Mouse (Mus musculus): Measurements from ENCODE around the gene Rps27l.
"Not testable (repeated sequence)": the region's sequence is repeated elsewhere in the genome, so short reads cannot be mapped to it uniquely, and the experiment has no call there.

The Rps27l gene

GRCm38 (mm10) chr9:66945647-66946641, at the start of gene Rps27l:
Gene Rps27l (plus strand): TSS chr9:66946086.
- peak; percentile 94 for DNase-seq

- no peak for DNase-seq
Measured at GRCm38 (mm10) chr9:66896951-66897350, 48.9 kb upstream of the Rps27l start.

DNA sequence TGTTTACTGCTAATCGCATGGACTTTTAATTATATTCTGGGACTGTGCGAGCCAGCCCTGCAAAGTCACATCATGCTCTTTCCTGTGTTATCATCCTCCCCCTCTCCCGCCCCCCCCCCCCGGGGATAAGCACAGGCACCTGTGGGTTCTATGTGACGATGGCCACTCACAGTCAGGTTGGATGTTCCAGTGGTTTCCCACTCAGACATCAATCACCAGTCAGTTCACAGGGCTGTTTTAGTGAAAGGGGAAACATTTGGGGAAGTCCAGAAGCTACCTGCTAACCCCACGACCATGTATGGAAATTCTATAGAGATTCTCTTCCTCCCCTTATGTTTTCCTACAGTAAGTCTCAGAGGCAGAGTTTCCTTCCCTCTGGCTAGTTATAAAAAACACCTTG, 48.0 kb upstream of the Rps27l start:
- no peak for DNase-seq

DNA sequence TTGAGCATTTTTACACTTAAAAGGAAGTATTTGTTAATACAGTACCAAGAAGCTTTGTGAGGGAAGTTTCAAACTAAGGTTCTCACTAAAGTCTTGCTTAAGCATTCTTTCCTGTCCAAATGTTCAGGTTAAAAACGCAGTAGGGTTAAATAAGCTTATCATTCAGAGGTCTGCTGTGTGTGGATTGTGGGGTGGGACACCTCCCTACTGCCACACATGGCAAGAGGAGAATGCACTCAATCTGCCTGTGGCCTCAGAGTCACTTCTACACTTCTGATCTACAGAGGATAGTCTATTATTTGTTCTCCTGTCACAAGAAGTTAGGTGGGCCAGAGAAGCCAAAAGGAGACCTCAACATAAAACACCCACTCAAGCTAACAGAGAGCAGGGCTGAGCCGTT, 46.8 kb upstream of the Rps27l start:
- DNase-seq, result no peak

- DNase-seq, result no peak
Measured at GRCm38 (mm10) chr9:66899526-66899925, 46.4 kb upstream of the Rps27l start.

DNA sequence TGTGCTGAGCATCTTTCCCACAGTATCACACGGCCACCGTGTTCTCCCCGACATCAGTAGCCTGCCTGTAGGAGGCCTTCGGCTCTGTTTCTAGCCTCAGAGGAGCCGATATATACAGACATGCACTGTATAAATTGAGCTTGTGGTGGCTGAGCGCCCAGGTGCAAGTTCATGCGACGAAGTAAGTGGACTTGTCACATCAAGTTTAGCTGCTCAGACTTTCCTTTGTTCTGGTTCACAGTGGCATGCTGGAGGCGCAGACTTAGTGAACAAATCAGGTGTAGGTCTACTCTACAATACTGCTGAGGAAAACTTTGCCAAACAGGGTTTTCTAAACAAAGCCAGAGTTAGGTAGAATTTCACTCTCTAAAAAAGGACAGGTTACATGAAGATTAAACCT, 39.9 kb upstream of the Rps27l start:
- DNase-seq, result no peak

- no peak for DNase-seq
Measured at GRCm38 (mm10) chr9:66907126-66907525, 38.8 kb upstream of the Rps27l start.

DNA sequence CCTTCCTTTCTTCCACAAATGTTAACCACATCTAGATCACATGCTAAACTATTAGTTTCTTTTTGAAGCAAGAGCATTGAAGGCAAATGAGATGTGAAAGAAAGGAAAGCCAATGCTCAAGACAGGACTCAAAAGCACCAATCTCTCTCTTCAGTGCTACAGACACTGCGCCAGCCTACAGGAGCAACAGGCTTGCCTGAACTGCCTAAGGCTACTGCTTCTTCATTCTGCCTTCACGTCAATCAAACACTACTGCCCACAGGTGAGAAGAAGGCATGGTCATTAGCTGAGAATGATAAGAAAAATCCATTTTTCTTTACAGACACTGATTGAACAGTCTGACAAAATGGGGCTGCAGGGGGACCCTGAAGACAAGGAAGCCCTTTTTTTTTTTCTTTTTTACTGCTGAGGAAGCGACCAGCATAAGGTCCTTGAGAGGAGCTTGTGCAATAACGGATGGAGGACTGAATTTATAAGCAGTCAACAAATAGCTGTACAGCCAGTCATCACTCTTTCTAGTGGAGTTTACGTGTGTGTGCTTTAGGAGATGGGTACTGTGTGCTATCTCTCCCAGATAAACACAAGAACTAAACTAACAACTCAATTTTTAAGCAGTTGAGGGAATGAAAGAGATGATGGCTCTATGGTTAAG, 38.0 kb upstream of the Rps27l start:
- no peak for DNase-seq

DNA sequence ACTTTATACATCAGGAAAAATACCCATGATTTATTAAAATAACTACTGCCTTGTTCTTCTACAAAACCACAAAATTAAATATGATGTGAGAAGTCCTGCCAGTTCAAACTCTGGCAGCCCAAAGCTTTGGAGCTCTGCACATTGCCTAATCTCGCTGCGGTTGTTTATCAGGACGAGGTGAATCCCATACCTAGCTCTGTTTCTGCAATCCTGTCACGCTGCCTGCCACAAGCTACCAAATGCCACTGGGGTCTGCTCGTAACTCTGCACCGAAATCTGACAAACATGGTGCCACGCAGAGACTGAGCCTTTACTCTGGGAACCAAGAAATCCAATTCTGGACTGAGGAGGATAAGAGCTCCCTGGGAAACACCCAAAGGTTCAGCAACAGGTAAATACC, 36.0 kb upstream of the Rps27l start:
- no peak for DNase-seq

- no peak for DNase-seq
Measured at GRCm38 (mm10) chr9:66910677-66911076, 35.2 kb upstream of the Rps27l start.

DNA sequence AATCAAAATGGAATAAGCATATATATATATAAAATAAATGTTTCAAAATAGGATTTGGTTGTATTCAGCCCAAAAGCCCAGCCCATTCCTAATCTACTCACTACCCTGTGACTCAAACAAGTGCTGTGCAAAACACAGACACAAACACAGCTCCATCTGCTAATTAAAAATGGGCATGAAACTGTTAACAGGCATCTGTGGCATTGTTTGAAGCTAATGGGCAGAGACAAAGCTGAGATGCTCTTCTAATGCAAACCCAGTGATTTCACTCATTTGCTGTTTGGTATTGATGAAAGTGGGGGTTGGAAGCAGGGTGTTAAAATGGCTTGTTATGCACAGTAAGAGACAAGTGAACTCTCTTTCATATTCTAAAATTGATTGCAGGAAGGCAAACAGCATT, 33.6 kb upstream of the Rps27l start:
- no peak for DNase-seq

- DNase-seq, result not testable (repeated sequence)
Measured at GRCm38 (mm10) chr9:66913254-66913934, 32.5 kb upstream of the Rps27l start.

GRCm38 (mm10) chr9:66914540-66914939, 31.3 kb upstream of the Rps27l start:
- no peak for DNase-seq

- no peak for DNase-seq
Measured at GRCm38 (mm10) chr9:66915401-66915800, 30.5 kb upstream of the Rps27l start.

DNA sequence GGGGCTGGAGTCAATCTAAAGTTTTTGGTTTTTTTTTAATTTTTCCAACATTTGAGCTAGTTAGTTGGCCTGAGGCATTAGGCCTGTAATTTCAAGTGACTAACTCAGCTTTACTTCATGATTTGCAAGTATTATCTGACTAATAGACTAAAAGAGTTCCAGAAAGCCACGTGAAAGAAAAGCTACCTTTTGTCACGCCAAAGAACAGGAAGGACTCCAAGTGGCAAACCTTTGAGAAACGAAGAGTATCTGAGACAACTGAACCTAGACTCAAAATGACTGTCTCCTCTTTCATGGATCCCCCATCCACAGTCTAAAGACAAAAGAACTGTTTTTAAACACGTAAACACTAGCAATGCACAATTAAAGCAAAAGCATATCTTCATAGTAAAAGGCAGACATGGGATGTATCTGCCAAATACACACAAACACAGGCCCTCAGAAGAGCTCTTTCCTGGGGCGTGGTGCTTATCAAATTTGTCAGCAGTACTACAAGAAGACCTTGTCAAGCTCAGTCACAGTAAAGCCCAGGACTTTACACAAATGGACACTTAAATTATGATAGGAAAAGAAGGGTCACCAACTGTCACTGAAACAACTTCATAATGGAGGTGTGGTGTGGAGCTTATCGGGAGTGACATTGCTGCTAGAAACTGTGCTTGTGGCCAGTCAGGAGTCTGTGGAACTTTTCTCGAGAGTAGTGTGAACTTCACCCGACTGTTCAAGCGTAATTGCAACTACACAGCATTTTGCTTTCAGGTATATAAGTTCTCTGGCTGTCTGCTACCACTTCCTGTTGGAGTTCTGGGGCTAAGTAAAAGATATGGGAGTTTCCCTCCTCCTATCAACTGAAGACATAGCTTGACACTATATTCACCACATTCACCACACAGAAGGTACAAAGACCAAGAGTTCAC, 29.8 kb upstream of the Rps27l start:
- no peak for DNase-seq

DNA sequence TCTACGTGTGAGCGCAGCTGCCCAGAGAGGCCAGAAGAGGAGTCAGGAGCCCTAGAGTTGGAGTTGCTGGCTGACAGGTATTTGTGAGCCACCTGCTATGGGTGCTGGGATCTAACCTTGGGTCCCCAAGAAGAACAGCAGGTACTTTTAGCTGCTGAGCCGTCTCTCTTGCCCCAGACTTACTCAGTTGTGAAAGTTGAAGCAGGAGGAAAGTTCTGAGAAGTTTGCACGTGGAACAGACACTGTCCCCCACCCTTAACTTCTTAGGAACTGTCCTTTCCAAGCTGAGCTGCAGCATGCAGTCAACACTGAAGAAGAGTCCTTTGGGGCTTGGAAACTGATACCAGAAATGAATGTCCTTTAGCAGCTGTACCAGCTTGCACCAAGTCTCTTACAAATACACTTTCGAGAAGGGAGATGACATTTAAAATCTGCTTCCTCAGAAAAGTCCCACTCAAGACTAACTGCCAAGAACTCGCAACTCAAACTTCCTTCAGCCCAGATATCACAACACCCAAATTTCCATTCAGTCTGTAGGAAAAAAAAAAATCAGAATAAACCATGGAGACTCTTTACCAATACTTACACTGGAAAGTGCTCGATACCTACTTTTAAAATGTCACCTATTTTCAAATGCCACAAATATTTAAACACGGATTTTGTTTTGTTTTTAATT, 28.5 kb upstream of the Rps27l start:
- no peak for DNase-seq

DNA sequence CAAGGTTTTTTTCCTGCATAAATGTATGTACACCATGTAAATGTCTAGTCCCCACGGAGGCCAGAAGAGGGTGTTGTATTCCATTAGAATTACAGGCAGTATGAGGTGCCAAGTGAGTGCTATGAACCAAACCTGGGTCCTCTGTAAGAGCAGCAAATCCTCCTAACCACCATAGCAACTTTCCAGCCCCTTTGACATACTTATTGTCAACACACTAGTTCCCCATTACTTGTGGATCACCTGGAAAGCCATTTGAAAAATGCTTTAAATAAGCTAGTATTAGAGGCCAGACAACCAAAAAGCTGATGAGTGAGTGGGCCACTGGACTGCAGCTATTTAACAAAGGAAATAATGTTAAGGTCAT, 28.0 kb upstream of the Rps27l start:
- no peak for DNase-seq

DNA sequence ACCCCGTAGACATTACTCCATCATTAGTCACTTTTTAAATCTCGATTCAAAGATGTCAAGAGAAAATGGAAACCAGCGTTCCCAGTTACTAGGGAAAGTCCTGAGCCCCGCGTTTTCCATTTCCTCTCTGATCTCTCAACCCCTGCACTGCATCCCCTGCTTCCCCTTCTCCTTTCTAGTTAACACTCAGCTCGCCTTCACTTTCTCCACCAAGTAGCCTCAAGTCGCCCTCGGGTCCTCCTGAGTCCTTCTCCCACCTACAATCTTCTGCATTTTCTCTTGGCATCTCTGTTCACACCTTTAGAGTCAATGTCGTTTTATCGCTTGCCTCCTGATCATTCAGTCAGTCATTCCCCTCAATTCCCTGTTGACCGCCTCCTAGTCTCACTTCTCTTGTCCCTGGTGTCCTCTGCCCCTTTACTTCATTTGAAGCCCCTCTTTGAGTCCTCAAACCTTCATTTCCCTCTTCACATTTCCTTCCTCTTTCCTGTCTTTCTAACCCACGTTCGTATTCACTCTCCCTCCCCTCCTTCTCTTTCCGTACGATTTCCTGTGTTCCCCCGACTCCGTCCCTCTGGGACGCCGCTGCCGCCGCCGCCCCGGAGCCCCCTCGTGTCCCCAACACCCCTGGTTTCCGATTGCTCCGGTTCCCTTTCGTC, 27.1 kb upstream of the Rps27l start:
- DNase-seq, result no peak

GRCm38 (mm10) chr9:66919382-66919971, 26.4 kb upstream of the Rps27l start, which contains the start of gene Rab8b:
Gene Rab8b (minus strand): TSS chr9:66919687.
- peak; percentile 97 for DNase-seq

DNA sequence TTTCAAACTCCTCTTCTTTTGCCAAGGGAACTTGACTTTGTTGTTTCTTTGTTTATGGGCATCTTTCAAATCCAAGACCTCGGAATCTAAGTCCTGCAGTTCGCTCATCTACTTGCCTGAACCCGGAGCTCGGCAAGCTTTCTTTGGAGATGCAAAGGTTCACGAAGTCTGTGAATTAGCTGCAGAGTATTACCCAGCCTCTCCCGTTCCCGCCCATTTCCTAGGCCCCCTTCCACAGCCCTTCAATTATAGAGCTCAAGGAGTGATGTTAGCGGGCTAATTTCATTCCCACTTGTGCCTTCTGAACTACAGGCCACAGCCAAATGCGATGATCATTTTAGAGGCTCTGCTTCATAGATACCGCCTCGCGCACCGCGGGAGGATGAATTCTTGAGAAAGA, 25.9 kb upstream of the Rps27l start:
- DNase-seq, result no peak

Data from right cerebral cortex, adult 18-20 months (tissue).